Mouse (Mus musculus): ENCODE data around the gene Mvb12b. TPM values are rescaled to one million over a fixed set of nuclear protein-coding genes. Genes with fewer than 3 reads are reported as not detected.

Mvb12b gene
- total RNA-seq, 2 experiments from 2014 or later: 18.1 to 19.1 TPM

DNA sequence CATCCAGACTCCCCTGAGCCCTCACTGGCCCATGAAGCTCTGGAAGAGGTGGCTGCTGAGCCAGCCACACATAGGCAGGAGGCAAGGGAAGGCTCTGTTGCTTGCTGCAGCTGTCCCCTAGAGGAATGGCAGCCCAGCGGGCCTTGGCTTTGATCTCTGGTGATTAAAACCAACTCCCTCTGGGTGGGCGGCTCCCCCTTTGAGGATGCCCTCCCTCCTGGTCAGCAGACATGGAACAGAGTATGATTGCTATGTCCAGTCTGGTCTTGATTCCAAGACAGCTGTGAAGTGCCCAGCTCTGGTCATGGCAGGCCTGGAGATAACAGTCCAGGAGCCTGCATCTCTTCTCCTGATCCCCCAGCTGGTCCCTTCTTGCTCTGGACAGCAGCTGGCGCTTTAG, 179.7 kb downstream of the Mvb12b start:
- no peak for DNase-seq
- intact Hi-C loops (cut with DNase I): no loop called here

DNA sequence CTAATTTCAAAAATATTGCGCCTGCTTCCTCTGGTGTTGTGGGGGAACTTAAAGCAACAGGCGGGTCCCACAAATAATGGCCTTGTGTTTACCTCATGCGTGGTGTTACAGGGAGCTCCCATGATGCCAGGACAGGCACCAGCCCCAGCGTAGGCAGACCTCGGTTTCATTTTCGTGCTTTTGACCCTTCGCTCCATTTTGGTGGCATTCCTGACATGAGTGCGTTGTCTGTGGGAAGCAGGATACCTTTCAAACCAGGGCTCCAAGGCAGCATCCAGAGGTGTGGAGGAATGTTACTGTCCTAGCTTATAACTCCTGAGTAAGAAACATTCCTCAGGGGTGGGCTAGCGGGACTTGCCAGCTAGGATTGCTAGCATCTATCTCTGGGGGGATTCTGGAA, 181.3 kb downstream of the Mvb12b start:
- intact Hi-C loops (cut with DNase I): no loop called here
- no peak for DNase-seq

DNA sequence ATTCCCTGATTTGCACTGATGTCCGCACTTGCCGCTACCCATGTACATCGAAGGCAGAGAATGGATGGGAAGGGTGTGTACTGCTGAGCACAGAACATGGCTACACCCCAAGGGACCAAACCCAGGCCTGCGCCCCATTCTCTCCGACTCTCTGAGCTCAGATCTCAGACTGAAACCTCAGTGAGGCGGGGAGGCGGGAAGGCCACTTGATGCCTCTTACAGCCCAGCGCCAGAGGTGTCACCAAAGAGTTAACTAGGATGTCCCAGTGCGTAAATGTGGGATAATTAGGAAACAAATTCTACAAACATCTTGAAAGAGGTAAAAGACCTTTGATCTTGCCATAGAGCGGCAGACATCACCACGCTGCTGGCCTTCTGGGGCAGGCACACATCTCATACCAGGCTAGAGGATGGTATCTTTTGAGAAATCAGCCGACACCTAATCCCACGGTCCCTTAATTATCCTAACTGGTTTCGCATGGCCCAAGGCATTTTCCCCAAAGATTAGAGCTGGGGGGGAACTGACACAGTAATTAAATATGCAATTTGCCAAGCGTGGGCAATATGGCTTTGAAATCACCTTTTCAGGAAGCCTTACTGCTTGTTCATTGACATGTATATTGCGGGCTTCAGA, 181.9 kb downstream of the Mvb12b start:
- intact Hi-C loops (cut with DNase I): no loop called here
- DNase-seq: no peak

DNA sequence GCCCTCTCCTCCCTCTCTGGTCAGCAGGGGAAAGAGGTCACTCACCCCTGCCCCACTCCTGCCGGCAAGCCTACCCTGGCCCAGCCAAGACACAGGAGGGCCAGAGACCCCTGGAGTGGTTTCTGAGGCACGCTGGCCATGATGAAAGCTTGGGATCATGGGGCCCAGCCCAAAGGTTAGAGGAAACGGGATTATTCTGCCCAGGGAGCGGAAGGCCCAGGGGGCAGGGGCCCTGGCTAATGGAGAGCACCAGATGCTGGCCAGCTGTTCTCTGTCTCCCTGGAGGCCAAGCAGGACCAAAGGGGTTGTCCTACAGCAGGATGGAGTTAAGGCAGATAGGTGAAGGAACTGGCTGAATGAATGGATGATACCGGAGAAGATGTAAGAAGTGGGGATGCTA, 184.5 kb downstream of the Mvb12b start:
- peak in 1 of 2 experiments; percentile 16 for DNase-seq
- intact Hi-C loops (cut with DNase I): no loop called here

DNA sequence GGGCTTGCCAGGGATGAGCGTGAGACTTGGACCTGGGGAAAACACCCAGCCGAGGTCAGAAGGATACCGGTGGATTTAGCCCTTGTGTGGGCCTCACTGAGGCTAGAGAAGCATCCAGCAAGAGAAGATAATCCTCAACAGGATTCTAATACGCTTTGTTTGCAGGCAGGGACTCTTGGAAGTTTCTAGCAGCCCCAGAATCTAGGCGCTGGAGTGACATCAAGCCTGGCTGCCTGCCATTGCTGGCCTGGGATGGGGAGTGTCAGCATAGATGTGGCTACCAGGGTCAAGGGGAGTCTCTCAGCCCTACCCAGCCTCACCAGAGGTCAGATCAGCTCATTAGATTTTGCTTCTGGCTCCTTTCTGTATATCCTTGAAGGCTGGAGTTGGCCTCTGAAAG, 185.0 kb downstream of the Mvb12b start:
- peak; percentile 66 to 73 for DNase-seq
- intact Hi-C loops (cut with DNase I): no loop called here

DNA sequence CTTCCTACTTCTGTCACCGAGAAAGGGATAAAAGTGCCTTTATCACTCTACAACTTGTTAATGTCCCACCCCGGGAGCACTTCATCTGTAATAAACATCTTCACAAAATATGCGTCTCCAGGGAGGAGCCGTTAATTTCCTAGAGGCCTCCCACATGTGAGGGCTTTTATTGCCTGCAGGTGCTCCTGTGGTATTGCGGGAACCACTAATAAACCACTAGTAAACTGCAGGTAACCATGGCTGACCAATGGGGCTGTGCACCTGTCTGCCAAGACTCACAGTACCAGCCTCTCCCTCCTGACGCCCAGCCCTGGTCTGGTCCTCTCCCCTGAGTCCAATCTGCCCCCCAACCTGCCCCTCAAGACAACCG, 186.3 kb downstream of the Mvb12b start:
- no peak for DNase-seq
- intact Hi-C loops (cut with DNase I): no loop called here

DNA sequence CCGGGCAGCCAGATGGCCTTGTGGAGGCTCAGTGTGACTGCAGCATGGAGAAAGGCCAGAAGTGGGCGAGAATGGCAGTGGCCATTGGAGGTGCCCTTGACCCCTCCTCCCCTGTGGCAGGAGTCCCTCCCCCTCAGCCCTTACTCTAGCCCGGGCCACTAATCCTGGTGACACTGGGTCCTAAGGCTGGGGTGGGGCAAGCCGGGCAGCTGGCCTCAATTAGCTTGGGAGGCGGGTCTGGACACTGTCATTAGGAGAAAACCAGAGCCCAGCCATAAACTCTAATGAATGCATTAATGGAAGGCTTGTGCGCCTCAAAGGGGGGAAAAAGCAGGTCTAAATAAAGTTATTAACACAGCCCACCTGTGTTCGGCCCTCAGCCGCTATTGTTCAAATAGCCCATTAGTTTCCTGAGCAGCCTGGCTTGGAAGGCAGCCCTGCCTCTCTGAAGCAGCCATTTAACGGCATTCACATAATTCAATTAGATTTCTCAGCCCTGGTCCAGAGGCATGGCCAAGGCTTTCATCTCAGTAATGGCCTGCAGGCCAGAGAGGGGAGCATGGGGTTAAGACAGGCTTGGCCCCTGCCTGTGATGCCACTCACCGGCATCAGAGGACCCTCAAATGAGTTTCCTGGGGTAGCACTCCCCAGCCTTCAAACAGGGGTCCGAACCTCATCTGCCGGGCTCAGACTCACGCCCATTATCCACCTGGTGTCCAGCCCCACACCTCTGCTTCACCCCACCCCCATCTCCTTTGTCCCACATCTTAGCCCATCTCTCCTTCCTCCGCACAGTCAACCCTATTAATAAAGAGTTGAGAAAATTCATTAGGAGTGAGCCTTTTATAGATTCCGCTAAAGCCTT, 186.9 kb downstream of the Mvb12b start:
- intact Hi-C loops (cut with DNase I): no loop called here
- no peak for DNase-seq

DNA sequence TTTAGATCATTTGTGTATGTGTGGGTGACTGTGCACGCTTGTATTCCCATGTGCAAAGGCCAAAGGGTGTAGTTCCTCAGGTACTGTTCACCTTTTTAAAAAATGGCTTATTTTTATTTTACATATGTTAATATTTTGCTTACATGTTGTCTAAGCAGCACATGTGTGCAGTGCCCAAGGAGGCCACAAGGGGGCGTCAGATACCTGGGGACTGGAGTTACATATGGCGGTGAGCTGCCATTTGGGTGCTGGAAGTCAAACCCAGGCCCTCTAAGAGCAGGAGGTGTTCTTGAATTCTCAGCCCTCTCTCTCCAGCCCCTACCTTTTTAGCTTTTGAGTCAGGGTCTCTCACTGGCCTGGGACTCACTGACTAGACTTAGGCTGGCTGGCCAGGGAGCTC, 188.8 kb downstream of the Mvb12b start:
- intact Hi-C loops (cut with DNase I): no loop called here
- no peak for DNase-seq

DNA sequence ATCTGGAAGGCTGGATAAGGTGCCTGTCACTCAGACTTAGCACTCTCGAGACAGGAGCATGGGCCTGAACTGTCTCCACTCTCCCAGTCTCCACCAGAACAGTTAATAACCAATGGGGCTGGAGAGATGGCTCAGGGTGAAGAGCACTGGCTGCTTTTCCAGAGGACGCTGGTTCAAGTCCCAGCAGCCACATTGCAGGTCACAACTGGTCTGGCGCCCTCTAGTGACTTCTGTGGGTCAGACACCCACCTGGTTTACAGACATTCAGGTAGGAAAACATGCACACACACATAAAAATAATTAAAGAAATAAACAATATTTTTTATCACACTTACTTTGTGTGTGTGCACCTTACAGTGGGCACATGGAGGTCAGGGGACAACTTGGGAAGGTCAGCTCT, 191.3 kb downstream of the Mvb12b start:
- intact Hi-C loops (cut with DNase I): no loop called here
- no peak for DNase-seq

DNA sequence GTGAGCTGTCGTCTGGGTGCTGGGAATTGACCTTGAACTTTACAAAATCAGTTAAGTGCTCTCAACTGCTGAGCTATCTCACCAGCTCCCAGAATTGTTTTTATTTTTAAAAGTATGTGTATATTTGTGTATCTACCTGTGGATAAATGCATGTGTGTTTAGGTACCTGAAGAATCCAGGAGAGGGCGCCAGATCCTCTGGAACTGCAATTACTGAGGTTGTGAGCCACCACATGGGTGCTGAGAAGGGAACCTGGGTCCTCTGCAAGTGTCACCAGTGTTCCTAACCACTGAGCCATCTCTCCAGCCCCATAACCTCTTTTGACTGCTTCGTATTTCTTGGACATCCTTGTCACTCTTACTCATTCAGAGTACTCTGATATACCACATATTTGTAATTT, 193.8 kb downstream of the Mvb12b start:
- intact Hi-C loops (cut with DNase I): no loop called here
- no peak for DNase-seq

DNA sequence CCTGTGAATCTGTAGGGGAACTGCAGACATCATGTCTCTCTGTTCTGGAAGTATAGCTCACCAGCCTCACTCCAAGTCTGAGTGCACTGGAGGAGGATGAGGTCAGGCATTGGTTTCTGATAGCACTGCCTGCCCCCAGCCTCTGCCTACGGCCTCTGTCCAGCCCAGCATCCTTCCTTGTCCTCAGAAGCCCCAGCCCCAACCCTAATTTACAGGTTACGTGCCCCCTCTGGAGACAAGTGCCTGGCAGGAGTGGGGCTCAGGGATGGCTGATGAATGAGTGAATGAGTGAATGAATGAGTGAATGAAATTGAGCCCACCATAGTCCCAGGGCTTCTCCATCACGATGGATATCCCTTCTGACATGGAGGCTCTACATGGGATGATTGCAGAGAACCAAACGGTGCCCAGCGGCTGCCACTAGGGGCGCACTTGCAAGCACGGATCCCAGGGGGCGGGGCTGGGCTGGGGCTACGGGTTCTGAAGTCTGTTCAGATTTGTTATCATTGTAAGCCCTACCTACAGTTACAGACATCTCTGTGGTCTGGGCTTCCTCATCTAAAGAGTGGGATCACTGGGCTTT, 197.8 kb downstream of the Mvb12b start:
- DNase-seq: peak; percentile 33 to 57
- intact Hi-C loops (cut with DNase I): no loop called here

DNA sequence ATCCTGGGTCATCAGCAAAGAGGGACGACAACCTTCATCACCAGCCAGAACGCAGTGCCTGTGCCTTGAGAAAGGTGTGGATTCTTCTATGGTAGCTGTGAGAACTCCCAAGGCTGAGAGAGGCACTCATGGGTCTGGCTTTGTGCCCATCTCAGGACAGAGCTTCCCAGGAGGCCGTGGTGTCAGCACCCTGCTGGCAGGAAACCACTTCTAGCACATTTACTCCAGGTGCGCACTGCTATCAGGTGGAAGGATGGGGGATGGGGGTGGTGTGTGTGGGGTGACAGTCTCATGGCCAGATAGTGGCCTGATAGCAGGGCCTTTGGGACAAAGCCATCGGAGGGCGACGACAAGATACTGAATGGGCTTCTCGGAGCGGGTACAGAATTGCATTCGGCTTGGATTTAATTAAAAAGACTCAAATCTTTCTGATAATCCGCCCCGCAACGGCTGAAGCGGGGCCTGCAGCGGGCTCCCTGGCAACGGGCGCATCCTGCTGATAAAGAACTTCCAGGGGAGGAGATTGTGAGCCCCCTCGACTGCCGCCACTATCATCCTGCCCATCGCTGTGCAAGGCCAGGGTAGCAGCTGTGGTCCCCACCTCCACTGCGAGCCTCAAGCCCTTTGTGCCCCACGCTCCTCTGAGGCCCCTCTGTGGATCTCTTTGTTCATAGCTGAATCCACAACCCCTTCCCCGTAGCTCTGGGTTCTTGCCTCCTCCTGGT, 198.4 kb downstream of the Mvb12b start:
- DNase-seq: no peak
- intact Hi-C loops (cut with DNase I): no loop called here

DNA sequence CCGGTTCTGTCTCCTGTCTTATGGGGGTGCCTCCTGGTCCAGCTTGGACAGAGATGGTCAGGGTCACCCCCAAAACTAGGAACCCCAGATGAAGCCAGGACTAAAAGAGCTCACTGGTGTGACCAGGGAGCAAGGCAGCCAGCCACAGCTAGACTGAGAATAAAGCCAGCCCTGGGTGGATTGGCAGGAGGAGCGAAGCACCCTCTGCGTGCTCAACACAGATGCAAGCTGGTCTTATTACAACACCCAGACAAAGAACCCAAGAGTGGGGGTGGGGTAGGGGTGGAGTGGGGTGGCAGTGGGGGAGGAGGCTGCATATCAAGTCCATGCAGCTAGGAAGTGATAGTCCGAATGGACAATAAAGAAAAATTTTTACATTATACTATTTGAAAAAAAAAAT, 204.2 kb downstream of the Mvb12b start:
- DNase-seq: no peak
- intact Hi-C loops (cut with DNase I): no loop called here

DNA sequence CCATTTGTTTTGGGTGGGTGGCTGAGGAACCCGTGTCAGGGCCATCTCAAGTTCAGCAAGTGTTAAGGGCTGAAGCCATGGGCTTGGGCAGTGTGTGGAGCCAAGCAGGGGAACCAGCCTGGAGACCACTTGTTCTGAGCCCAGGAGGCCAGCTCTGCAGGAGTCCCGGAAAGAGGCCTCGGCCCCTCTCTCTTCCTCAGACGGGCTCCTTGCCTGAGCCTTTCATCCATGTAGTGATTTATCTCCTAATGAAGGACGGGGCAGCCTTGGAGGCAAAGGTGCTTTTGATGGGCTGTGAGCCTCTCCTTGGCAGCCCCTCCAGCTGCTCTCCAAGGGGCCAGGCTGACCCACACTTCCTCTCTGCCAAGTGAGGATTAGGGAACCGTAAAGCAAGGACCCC, 204.7 kb downstream of the Mvb12b start:
- no peak for DNase-seq
- intact Hi-C loops (cut with DNase I): no loop called here

DNA sequence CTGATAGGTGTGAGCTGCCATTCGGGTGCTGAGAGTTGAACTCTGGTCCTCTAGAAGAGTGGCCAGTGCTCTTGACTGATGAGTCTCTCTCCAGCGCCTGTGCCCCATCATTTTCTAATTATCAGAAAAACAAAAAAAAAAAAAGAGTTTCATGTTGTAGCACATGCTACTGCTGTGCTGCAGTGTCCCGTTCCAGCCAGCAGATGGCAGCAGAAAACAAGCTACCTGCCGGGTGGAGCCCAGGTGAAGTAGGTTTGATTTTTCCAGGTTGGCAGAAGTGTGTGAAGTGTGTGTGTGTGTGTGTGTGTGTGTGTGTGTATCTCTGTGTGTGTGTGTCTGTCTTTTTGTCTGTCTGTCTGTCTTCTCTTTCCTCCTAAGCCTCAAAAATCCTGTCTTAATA, 205.5 kb downstream of the Mvb12b start:
- intact Hi-C loops (cut with DNase I): loop anchor here (1.0 kb wide), 1 partner anchor 52 kb away; no protein-coding TSS in a partner anchor

More for the DNA sequence above, 205.5 kb downstream of the Mvb12b start:
- DNase-seq: peak; percentile 58 to 78

Other genes starting within 250 kb of the Mvb12b start
- under 1 TPM; 0.05 to 0.38 TPM for gene Lmx1b, start 247.4 kb downstream of the Mvb12b start, total RNA-seq (2021)